Mouse (Mus musculus) hematopoietic stem cell, adult 5-6 weeks (primary cell): ENCODE data around the gene Wdfy2. TPM values are rescaled to one million over a fixed set of nuclear protein-coding genes. Genes with fewer than 3 reads are reported as not detected.
A peak's percentile ranks its signal among the peaks of the same experiment; 100 is the strongest.

Experiments used
- ATAC-seq, 2 experiments: fragments of 125-278 bp in 1 of 2; replicated peaks in 1 of 2; 2 replicates each; pipeline ENCODE4 v1.8.0; 2016 to 2017; ENCODE audit warnings: inconsistent platforms in 2 of 2, mild to moderate bottlenecking in 2 of 2, moderate number of reproducible peaks in 2 of 2, low read depth in 1 of 2, moderate TSS enrichment in 1 of 2; ENCODE audit not compliant: low FRiP score in 2 of 2, poor library complexity in 2 of 2, severe bottlenecking in 2 of 2, insufficient read depth in 1 of 2, low TSS enrichment in 1 of 2
- total RNA-seq: library from RNA; stranded (forward); fragments of 172-1452, 232-1000 nt; gene quantifications from 2 replicates; pipeline ENCODE4 v1.2.3, GENCODE M21; 2017

Wdfy2 gene
- total RNA-seq, 1 experiment from 2014 or later: 31.4 TPM

DNA sequence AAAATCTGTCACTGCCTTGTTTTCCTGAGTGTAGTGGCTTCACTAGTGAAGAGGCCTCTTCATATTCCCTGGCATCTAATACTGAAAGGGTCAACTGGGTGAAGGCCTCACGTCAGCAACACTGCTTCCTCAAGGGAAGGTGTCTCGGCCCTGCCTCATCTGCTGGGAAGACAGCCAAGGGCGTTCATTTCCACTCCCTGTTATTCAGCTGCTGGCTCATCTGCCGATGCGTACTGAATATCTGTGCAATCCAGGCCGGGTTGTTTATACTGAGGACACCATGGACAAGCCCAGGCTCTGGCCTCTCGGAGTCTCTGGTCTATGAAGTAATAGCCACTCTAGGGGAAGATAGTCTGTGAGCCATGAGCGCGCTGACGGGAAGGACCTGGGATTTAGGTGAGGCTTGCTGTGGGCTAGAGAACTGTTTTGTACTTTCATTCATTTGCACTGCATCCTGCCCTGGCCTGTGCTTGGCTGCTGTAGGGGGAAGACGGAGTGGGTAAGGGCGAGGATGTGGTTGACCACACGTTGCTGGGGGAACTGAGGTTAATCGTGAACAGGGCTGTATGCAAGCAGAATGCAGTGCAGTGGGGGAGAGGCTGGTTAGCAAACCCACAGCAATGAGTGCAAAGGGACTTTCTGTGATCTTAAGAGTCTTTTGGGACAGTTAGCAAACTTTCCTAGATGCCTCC is 103.1 kb downstream of the Wdfy2 start:
- peak; percentile 99 to 100 for ATAC-seq

GRCm38 (mm10) chr14:62946794-62947193 is 109.3 kb downstream of the Wdfy2 start:
- no peak for ATAC-seq

DNA sequence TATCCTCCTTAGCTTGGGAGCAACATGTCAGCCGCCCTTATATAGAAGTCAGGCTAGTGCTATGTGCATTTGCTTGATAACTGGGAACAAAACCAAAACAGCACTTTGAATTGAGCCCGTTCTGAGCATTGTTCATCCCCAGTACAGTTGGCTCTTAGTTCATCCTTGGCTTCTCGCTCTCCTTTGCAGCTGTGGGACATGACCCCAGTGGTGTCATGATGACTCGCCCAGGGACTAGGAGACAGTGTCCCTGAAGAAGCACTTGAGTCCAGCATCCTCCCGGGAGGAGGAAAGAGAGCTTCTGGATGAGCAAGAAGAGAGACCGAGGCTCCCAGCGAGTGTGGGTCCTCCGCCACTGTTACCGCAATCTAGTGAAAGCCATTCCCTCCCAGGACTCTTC is 118.6 kb downstream of the Wdfy2 start:
- ATAC-seq: no peak

- ATAC-seq: peak in 1 of 2 experiments; percentile 32; a peak in 1 of 4 replicates
Observed at GRCm38 (mm10) chr14:62963632-62964031, 126.2 kb downstream of the Wdfy2 start.

- ATAC-seq: peak in 1 of 2 experiments; percentile 25; a peak in 1 of 4 replicates
Observed at GRCm38 (mm10) chr14:62965342-62965741, 127.9 kb downstream of the Wdfy2 start.

- ATAC-seq: no peak
Observed at GRCm38 (mm10) chr14:62965811-62966520, 128.5 kb downstream of the Wdfy2 start.

- no peak for ATAC-seq
Observed at GRCm38 (mm10) chr14:62975046-62975445, 137.6 kb downstream of the Wdfy2 start.

DNA sequence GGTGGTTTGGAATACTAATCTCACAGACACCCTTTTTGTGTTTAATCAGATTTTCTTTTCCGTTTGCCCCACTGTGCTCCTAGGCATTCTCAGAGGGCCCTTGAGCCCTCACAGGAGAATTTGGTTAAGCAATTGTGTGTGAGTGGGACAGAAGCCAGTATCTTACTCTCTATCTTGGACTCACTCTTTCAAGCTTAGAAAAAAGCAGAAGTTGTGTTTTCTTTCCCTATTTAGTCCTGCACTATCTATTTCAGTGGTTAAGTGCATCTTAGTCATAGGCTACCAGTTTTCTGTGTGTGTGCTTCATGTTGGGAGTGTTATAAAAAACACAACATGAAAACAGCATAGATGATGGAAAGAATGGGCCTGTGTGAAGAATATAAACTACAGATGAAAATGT is 142.3 kb downstream of the Wdfy2 start:
- 0 out of 4 replicates have a peak, but pooled peaks of 1 of the 2 experiments have one; percentile 32 for ATAC-seq

- no peak for ATAC-seq
Observed at GRCm38 (mm10) chr14:62984410-62984809, 146.9 kb downstream of the Wdfy2 start, which contains the start of gene Defb48. Defb48 (minus strand) TSS chr14:62984510.

DNA sequence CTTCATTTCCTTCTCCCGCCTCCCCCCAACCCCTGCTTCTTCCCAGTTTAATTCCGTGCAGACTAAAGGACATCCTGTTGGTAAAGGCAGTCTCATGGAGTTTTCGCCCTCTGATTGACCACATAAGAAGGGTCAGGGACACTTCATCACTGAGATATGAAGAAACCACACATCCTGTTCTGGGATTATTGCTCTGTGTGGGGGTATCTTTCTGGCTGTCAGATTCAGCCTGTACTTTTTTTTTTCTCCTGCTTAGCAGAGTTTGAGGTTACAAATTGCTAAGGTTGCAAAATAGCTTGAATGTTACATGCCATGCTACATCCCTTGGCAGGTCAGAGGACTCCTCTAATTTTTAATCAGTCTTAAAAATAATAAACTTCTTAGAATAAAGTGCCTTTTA is 153.8 kb downstream of the Wdfy2 start:
- ATAC-seq: no peak

- ATAC-seq: no peak
Observed at GRCm38 (mm10) chr14:62991849-62992510, 154.5 kb downstream of the Wdfy2 start.

DNA sequence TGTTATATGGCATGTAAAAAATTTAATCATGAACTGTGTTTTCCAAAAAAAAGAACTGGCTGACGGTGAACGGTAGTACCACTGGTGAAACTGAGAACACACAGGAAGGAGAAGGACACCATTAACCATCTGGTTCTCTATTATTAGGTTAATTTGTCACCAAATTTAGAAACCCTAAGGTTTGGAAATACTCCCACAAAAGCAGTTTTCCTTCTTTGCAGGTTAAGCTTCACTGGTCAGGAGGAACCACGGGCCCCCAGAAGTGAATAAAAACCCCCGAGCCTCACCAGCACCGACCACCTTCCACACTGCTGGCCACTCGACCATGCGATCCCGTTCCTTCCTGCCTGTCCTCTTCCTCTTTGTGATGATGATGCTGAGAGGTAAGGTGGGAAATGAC is 160.3 kb downstream of the Wdfy2 start, which contains the start of gene Defb47:
TSS of gene Defb47 (plus strand) at position 301 of the 400 bp plus-strand sequence.
- ATAC-seq: no peak

- peak; percentile 92 to 93 for ATAC-seq
Observed at GRCm38 (mm10) chr14:62998977-62999376, 161.5 kb downstream of the Wdfy2 start.

DNA sequence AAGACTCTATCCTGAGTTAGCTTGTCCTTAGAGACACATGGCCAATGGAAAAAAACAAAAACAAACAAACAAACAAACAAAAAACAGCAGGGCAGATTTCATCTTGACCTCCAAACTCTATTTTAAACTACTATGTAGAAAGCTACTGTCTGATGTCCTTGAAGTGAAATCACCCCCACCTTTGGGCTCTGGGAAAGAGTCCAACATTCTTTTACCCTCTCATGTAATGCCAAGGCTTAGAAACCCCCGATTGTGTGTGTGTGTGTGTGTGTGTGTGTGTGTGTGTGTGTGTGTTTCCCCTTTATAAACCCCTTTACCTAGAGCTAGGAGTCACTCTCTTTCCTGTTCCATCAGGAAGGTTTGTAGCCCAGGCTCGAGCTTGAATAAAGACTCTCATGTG is 165.1 kb downstream of the Wdfy2 start:
- no peak for ATAC-seq

Other genes with a start within 250 kb of the Wdfy2 start
- gene Serpine3, start 174.0 kb upstream of the Wdfy2 start, total RNA-seq: not detected in 2 replicates
- 101 and 247 TPM in 2 replicates for gene Ints6, start 76.5 kb upstream of the Wdfy2 start, total RNA-seq
- not detected in 2 replicates for gene Defb48, start 146.8 kb downstream of the Wdfy2 start, total RNA-seq
- not detected in 2 replicates for gene Defb47, start 160.4 kb downstream of the Wdfy2 start, total RNA-seq
- gene Defb43, start 174.1 kb downstream of the Wdfy2 start, total RNA-seq: not detected in 2 replicates
- not detected in 2 replicates for gene Defb42, start 209.3 kb downstream of the Wdfy2 start, total RNA-seq
- not detected in 2 replicates for gene Defb30, start 212.3 kb downstream of the Wdfy2 start, total RNA-seq